Mouse (Mus musculus) c-Kit-positive CD71-negative TER-119-negative erythroid progenitor cells, embryonic 14.5 days (primary cell): ENCODE results near the gene Enox1.
A peak's percentile ranks its signal among the peaks of the same experiment; 100 is the strongest.

ENCODE experiments used
- DNase-seq: peaks from one replicate; pipeline ENCODE4 v3.0.0-alpha.2; 2013; ENCODE audit warnings: low read depth

The Enox1 gene

DNA sequence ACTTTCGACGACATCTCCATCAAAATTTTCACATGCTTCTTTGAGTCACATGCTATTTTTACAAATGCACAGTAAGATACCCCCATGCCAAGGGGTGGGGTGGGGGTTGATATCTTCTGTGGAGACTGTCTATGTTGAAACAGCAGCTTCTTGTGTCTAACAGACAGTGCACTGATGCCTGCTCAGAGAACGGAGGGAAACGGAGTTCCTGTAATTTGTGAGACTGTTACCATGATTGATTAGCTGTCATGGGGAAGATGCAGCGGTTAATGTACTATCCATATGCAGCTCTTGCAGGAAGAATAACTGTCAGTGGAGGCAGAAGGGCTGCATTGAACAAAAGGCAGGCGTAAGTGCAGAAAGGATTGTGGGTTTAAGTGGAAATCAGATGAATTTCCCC, 117.2 kb downstream of the Enox1 start:
- no peak for DNase-seq

DNA sequence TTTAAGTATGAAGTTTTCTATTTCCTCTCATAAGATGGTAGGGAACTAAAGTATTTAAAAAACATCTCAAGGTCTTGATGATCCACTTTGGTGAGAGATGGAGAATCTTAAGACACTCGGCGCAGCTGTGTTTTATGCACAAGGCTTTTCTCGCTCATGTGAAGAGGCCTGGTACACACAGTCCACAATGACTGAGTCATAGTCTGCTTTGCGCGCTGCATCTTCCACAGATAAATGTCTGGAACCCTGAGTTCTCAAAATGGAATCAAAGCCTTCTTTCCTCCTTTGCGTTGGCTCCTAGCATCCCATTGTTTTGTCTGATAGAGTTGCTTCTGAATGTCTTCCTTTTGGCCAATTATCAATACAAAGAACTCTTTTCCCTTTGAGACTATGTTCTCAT, 119.0 kb downstream of the Enox1 start:
- DNase-seq = no peak

DNA sequence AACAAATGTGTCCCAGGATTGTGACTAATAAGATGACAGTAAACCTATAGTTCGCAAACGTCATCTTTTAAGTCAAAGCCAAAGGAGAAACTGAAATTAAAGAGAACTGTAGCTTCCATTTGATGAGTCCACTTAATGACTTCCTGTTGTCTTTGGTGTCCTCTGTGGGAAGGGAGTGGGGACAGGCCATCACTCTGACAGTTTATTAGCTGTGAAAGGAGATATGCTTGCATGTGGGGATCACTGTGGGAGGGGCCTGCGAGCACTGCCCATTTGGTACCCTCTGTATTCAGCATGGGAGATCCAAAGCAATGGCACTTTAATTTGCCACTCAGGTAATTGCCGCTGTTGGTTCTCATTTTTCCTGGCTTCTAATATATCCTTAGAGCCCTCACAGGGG, 122.6 kb downstream of the Enox1 start:
- DNase-seq = no peak

DNA sequence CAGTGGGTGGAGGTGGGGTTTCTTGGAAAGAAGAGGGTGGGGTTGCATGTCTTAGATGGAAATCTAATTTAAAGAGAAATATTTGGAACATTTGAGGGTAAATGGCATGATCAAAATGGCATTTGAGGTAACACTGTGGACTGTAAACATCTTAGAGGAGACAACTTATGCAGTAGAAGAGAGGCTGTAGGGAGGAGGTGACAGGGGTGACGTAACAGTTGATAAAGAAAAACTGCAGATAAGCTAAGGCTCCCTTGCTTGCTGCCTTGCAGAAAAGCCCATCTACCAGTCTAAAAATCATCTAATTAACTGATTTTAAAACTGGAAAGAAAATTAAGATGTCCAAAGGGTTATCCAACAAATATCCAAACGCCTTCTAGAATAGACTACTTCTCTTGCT, 123.9 kb downstream of the Enox1 start:
- no peak for DNase-seq

DNA sequence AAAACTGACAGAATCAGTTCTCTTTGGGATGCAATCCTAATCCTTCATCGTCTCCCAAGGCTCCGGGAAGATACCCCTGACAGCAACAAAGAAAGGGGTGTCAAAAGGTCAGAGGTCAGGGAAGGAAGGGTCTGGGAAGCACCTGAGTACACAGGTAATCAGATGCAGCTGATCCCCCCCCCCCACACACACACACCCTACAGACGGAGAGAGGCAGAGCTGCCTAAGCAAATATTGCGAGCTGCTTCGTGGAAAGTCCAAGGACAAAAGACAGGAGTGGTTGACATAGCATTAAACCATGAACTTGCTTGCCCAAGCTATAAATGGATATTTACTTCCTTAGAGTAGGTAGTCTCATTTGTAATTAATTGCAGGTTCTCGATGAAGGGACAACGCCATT, 124.3 kb downstream of the Enox1 start:
- DNase-seq = no peak

DNA sequence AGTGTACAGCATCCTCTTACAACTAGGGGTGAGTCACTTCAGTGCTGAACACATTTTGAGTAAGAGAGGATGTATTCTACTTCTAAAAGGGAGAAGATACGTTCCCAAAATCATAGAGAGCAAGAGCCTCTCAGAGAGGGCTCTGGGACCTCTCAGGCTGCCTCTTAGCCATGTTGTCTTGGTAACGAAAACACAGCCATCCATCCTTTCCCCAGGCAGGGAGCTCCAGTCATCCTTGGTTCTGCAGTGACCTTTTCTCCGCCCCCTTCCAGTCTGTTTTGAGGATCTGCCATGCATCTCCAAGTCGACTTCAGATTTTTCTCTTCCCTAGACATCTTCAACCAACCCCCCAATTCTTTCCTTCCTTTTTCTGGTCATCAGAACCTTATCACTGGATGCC, 127.4 kb downstream of the Enox1 start:
- DNase-seq = no peak

DNA sequence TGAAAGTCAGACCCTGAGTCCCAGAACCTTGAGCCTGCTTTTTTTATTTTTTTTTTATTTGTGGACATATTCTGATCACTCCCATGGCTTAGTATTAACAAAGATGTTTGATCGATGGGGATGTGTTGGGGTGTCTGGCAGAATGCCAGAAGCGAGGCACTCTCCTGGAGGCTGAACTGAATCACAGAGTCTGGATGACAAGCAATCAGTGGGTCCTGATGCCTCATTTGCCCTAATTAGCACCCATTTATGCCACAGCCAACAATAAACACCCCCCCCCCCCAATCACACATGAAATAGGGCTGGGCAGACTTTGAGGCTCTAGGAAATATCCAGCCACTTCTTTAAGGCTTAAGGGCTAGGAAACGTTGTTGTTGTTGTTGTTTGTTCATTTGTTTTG, 128.9 kb downstream of the Enox1 start:
- no peak for DNase-seq

DNA sequence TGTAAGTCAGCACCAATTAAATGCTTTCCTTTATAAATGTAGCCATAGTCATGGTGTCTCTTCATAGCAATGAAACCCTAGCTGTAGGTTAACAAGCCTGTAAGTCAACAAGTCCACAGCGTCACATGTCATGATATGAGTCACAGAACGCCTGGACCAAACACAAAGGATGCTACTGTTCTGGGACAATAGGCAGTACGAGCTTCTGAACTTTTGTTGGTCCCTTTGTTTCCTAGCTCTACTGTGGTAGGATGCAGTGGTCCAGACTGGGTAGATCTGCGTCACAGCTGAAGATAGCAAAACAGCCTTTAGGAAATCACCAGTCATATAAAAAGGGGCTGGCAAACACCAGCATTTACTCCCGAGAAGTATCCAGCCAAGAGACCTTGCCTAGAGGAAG, 135.2 kb downstream of the Enox1 start:
- DNase-seq = no peak

DNA sequence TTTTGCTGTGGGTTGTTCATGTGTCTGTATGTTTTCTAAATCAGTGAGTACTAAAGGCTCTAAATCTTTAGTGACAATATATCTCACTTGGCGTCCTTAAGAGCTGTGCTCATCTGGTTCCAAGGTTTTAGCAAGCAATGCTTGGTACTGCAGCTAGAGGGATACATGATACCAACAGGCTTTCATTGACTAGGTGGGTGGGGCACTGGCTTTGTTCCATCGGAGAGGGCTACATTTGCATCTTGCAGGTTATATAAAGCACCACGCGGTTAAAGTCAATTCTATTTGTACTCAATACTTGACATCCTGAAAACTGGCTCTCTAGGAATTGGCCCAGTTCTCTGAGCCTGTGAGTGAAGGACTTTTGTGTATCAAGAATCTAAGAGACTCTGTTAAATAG, 140.5 kb downstream of the Enox1 start:
- no peak for DNase-seq

DNA sequence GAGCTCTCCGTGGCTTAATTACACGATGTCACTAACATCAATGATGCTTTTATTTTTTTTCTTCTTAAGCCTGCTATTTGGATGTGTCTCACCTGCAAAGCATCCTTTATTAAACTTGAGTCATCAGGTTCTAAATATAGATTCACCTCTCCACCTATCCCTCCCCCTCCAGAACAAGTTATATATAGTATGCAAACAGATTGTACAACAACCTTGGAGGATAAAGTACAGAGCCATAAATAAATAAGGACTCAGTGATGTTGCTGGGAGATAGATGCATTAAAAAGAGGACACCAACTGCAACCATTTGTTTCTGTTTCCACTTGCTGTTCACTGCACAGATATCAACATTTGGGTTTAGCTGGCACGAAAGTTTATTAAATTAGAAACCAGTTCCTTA, 141.8 kb downstream of the Enox1 start:
- no peak for DNase-seq

DNA sequence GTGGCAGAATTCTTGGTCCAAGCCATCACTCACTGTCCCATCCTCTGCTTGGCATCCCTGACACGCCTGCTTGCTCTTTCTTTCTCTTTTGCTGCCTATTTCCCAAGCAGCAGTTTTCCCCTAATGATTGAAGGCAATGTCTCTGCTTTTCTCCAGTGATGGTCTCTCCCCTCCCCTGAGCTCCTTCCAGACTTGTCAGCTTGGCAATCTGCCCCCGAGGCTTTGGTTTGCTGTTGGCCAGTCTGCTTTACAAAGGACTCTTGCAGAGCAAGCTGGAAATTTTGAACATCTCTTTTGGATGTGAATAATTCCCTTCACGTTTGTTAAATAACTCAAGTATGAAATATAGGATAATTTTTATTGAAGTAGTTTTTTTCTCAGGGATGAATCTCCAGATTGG, 153.0 kb downstream of the Enox1 start:
- no peak for DNase-seq

DNA sequence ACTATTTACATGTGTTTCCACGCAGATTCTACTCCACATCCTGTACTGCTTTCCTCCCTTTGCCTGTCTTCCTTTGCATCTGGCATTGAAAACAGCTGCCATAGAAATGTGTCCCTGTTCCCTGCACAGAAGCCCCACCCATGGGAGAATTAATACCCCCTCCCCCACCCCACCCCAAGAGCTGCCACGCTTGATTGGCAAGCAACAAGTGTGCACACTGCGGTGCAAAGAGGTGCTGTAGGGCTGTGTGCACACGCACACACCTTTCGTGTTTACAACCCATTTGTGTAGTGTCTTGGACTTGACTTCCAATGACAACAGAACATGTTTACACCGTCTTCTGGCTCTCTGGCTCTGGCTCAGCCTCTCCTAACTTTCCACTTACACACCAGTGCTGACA, 154.9 kb downstream of the Enox1 start:
- DNase-seq = no peak

DNA sequence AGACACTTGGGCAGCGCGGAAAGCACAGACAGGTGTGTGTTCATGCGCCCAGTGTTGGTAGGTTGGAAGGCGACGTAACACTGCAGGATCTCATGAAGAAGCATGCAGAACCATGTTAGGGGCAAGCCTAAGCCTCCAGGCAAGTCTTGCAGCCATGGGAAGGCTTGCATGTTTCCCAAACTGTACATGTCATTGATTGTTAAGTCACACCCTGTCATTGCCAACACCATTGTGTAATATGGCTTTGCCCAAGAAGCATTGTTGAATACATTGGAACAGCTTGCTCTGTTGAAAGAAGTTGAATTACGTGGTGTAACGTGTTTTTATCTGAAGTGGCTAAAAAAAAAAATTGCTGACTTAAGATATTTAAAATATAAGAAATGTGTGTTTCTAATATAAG, 162.8 kb downstream of the Enox1 start:
- no peak for DNase-seq

DNA sequence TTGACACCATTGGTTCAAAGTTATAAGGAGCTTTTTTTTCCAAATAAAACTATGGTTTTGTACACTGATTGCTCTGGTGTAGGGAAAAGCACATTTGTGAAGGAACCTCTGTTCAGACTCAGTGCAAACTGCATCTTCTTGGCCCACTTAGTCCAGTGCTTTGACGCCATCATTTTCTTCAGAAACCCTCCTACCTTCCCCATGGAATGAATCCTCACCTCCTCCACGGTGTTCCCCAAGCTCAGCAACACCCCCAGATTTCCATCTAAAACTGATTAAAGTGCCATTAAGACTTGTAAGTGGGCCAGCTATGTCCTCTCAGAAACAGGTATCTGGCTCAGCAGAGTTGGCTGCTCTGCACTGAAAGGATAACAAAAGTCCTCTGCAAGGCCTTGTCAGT, 167.8 kb downstream of the Enox1 start:
- DNase-seq = no peak

DNA sequence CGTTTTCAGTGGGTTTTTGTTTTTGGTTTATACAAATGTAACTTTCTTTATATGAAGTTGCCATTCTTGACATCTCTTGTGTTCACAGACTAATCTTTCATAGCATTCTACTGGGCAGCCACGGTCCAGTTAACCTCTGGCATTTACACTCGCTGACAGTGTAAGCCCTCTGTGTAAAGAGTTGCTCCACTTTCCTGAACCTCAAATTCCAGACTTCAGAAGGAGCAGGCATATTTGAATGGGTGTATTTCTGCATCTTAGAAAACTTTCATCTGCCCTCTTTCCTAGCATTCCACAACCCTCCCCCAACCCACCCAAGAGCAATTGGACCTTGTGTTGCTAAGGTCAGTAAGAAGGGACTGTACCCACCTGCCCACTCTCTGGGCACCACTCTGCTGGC, 171.1 kb downstream of the Enox1 start:
- DNase-seq = no peak

DNA sequence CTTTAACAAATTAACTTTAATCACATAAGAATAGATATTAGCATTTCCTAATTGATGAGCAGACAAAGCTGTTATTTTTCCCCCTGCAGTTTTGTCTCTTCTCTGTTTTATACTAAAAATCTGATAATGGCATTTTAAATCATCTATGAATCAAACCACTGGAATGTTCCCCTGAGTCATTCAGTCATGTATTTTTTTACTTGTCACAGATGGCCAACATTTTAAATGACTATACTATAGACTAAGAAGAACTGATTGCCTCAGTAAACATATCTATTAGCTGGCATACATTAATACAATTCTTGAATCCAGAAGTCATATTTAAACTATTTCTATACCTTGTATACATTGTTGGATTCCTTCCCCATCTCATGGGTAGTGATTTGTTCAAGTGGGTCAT, 173.2 kb downstream of the Enox1 start:
- DNase-seq = no peak

DNA sequence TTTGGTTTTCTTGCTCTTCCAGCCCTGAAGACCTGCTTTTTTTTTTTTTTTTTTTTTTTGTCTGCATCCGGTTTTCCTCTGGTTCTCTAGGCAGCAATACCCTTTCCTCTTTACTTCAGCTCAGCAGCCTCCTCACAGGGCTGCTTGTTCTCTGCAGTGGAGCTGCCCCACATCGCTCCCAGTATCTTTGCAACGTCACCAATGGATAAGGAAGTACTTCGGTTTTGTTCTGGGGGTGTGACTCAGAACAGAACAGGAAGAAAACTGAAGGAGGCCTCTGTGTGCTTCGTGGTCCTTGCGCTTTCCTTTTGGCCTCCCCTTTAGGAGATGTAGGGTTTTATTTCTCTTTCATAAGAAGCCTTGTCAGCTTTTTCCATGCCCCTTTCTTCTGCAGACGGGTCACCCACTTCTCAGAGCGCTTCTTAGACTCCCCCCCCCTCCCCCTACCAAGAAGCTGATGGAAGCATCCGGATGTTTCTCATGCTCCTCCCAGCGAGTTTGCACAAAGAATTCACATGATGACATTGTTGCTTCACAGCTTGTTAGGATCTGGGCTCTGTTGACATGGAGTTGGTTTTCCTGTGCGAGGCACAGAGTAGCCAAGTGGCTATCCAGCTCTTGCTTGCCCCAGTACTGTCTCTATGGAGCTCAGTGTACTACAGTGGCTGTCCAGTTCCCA, 187.2 kb downstream of the Enox1 start:
- DNase-seq = peak; percentile 5

DNA sequence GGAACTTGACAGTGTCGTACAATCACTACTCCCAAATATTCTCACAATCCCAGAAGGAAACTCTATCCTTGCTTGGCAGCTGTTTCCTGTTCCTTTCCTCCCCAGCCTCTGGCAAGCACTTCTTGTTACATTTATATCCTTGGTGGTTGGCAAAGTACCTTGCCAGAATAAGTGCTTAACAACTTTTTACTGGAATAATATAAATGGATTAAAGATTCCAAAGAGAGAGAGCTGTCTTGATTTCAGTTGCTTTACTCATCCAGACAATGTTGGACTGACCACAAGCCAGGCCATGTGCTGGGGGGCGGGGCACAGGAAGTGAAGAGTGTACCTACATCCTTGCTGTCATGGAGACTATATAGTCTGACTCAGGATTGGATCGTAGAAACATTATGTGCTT, 189.7 kb downstream of the Enox1 start:
- DNase-seq = no peak

DNA sequence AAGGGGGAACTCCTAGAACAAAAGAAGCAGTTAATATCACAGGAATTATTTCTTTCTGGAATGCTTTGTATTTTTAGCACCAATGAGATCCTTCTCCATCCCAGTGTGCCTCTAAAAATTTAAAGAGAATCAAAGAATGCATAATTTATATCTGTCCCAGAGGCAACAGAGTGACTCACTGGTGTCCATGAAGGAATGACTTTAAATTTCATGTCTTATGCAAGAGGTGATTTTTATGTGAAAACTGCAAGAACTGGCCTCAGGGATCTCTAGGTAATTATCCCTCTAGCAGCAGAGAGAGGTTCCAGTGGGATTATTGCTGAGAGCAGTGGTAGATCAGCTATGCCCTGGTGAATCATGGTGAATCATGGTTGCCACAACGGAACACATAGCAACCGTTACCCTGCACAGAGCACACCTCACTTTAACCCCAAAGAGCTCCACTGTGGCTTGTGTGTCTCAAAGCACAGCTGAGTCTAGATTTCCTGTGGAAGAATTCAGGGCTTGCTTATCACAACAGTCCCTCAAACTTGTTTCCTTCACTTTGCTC, 195.3 kb downstream of the Enox1 start:
- no peak for DNase-seq

DNA sequence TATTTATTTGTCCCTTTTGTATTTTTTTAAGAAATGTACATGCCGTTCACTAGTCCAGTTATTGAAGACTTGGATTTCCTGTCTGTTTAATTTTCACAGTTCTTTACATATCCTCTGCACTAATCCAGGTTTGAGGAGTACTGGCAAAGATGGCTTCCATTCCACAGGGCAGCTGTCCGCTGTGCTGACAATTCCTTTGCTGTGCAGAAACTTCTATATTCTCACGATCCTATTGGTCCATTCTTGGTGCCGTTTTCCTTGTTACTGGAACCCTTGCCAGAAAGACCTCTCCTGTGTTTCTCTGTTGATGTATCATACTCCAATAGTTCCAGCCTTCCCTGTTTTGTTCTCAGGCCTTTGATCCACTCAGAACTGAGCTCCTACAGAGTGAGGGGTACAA, 206.1 kb downstream of the Enox1 start:
- no peak for DNase-seq

DNA sequence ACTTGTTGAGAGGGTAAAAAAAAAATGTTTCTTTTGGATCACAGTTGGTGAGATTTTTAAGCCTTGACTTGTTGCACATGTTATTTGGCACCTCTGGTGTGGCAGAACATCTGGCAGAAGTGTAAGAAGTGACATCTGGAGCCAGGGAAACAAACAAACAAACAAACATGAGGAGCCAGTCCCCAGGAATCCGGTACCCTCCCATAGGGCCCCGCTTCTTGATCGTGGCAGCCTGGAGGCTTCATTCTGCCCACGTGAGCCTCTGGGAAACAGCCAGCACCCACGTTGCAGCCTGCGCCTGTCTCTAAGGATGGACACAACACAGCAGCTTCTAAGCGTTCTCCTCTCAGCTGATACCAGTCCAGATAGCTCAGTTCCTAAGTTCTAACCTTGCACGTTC, 211.8 kb downstream of the Enox1 start:
- no peak for DNase-seq

DNA sequence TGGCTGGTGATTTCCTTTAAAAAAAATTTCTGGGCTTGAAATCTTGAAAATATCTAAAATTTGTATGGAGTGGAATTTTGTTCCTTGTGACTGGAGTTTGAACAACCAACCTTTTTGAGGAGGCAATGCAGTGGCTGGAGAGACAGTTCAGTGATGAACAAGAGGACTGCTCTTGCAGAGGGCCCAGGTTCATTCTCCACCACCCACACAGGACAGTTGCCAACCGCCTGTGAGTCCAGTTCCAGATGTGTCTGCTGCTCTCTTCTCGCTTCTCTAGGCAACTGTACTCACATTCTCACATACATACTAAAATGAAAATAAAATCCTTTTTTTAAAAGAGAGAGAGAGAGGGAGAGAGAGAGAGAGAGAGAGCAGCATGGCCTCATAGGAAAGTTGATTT, 212.5 kb downstream of the Enox1 start:
- no peak for DNase-seq

DNA sequence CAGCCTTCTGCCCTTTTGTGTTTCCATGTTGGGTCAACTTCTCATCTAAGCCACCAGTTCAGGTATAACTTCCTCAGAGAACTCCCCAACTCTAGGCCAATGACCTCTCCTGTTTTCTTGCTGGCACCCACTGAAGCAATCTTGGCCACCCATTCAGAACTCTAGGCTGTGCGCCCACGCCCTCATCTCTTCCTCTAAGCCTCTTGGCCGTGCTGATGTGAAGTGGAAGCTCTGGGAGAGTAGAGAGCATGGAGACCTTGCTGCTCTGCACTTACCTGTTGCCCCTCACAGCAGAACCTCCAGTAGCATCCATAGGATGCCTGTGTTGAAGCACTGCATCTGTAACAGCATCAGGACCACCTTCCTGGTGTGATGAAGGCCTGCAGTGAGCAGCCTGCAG, 214.0 kb downstream of the Enox1 start:
- DNase-seq = no peak

DNA sequence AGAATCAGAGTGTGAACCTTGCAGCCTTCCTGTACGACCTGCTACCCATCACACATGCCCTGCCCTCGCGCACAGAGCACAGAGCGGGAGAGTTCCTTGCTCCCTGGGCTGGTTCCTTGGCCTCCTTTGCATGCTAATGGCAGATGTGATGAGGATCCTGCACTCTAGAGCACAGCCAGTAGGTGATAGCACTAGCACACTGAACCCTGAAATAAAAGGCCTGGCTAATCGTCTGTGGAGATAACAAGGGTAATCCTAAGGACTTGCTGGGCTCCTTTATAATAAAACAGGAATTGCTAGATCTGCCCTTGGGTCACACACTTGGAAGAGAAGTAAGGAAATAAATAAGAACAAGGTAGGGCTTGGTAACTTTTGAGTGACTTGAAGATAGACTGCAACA, 215.4 kb downstream of the Enox1 start:
- DNase-seq = no peak

DNA sequence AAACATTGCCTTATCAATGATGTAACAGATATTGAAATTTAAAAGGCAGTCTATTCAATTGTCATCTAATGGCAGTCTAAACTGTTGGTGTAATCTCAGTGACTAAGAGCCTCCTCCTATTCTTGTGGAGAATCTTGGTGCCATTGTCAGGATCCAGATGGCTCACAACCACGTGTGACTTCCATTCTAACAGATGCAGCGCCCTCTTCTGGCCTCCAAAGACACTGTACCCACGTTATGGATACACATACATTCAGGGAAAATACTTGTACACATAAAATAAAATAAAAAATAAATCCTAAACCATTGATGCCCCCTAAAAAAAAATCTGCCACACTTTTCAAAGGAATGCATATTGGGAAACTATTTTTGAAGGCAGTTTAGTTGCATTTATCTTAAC, 216.6 kb downstream of the Enox1 start:
- DNase-seq = no peak
